Mouse (Mus musculus) cortical plate, adult 2 months (tissue): Measurements from ENCODE around the gene Dync2h1.

ENCODE experiments used
- CTCF ChIP-seq: fragments of 200-500 bp; IDR thresholded peaks from 2 replicates; pipeline ENCODE4 v1.5.1; 2011; ENCODE audit warnings: mild to moderate bottlenecking, control low read depth, low read length; ENCODE audit not compliant: insufficient read depth; ENCODE audit errors: extremely low read depth
- POLR2A ChIP-seq: fragments of 200-500 bp; IDR thresholded peaks from 2 replicates; pipeline ENCODE4 v1.6.1; 2011; ENCODE audit warnings: mild to moderate bottlenecking, low read length, control low read depth; ENCODE audit not compliant: insufficient read depth; ENCODE audit errors: extremely low read depth

GRCm38 (mm10) chr9:6891331-6891730 is 292.9 kb downstream of the Dync2h1 start:
- TF ChIP-seq POLR2A (no peak), CTCF (no peak)
